Mouse (Mus musculus): ENCODE data around the gene Ffar4. TPM values are rescaled to one million over a fixed set of nuclear protein-coding genes. Genes with fewer than 3 reads are reported as not detected.

The Ffar4 gene
- total RNA-seq, 2 experiments from 2014 or later: not detected

Other genes starting within 250 kb of the Ffar4 start
- gene Myof, start 53.5 kb upstream of the Ffar4 start, total RNA-seq (2015; ENCODE audit: low replicate concordance): 0.96 and 7.7 TPM in 2 replicates
- 0.70 and 1.5 TPM in 2 replicates for gene Myof, start 53.5 kb upstream of the Ffar4 start, total RNA-seq (2017; ENCODE audit: low replicate concordance)
- gene Cep55, start 42.1 kb upstream of the Ffar4 start, total RNA-seq (2015; ENCODE audit: low replicate concordance): 13.6 and 16.5 TPM in 2 replicates
- 6.8 and 17.1 TPM in 2 replicates for gene Cep55, start 42.1 kb upstream of the Ffar4 start, total RNA-seq (2017; ENCODE audit: low replicate concordance)
- gene Rbp4, start 28.2 kb downstream of the Ffar4 start, total RNA-seq (2015; ENCODE audit: low replicate concordance): not detected in 2 replicates
- gene Rbp4, start 28.2 kb downstream of the Ffar4 start, total RNA-seq (2017; ENCODE audit: low replicate concordance): not detected in 2 replicates
- gene Pde6c, start 35.7 kb downstream of the Ffar4 start, total RNA-seq (2015; ENCODE audit: low replicate concordance): not detected in 2 replicates
- gene Pde6c, start 35.7 kb downstream of the Ffar4 start, total RNA-seq (2017; ENCODE audit: low replicate concordance): not detected in 2 replicates
- gene Fra10ac1, start 127.1 kb downstream of the Ffar4 start, total RNA-seq (2015; ENCODE audit: low replicate concordance): 6.3 and 7.3 TPM in 2 replicates
- 4.5 and 6.1 TPM in 2 replicates for gene Fra10ac1, start 127.1 kb downstream of the Ffar4 start, total RNA-seq (2017; ENCODE audit: low replicate concordance)
- gene Lgi1, start 167.5 kb downstream of the Ffar4 start, total RNA-seq (2015; ENCODE audit: low replicate concordance): 0.21 TPM in 1 of 2 replicates, not detected in the other
- gene Lgi1, start 167.5 kb downstream of the Ffar4 start, total RNA-seq (2017; ENCODE audit: low replicate concordance): not detected in 2 replicates